Mouse (Mus musculus): ENCODE results near the gene Thbd. TPM values are rescaled to one million over a fixed set of nuclear protein-coding genes. Genes with fewer than 3 reads are reported as not detected.

Gene Thbd
- polyA plus RNA-seq, 1 experiment: 550 TPM

GRCm38 (mm10) chr2:148406971-148407869 lies 768 bp downstream of the Thbd start:
- peak; percentile 50 for DNase-seq
- 0 out of 2 replicates have a peak, but pooled peaks cover under 1% of the 10 kb centered on the region for H3K4me1 ChIP-seq (ENCODE audit: control insufficient read depth, insufficient read depth, low read length)
- WGBS: 2% methylated on average over 55 of the region's 55 CpGs
- TF ChIP-seq POLR2A (IDR thresholded peaks at IDR 0.05; ENCODE audit: borderline replicate concordance, extremely low read depth, low read depth, low read length) (peak; percentile 39; the same call in 1 of the 2 replicates), CTCF (IDR thresholded peaks at IDR 0.05; ENCODE audit: insufficient read depth, low read length) (no peak)
- H3K4me3 ChIP-seq (replicated peaks; ENCODE audit: extremely low read depth, low read depth, low read length): peak overlapping the region; percentile 88

- Histone ChIP-seq H3K4me1 (ENCODE audit: control insufficient read depth, insufficient read depth, low read length) (0 out of 2 replicates have a peak, but pooled peaks cover 2% of the 10 kb centered on the region), H3K4me3 (replicated peaks; ENCODE audit: extremely low read depth, low read depth, low read length) (peak overlapping the region; percentile 88)
- WGBS: 10% methylated on average over 34 of the region's 34 CpGs
- TF ChIP-seq CTCF (IDR thresholded peaks at IDR 0.05; ENCODE audit: insufficient read depth, low read length) (peak; percentile 29; the same call in 1 of the 2 replicates), POLR2A (IDR thresholded peaks at IDR 0.05; ENCODE audit: borderline replicate concordance, extremely low read depth, low read depth, low read length) (peak; percentile 51; the same call in 1 of the 2 replicates)
- peak; percentile 58 for DNase-seq
Observed at GRCm38 (mm10) chr2:148406160-148406970, 1.6 kb downstream of the Thbd start.

DNA sequence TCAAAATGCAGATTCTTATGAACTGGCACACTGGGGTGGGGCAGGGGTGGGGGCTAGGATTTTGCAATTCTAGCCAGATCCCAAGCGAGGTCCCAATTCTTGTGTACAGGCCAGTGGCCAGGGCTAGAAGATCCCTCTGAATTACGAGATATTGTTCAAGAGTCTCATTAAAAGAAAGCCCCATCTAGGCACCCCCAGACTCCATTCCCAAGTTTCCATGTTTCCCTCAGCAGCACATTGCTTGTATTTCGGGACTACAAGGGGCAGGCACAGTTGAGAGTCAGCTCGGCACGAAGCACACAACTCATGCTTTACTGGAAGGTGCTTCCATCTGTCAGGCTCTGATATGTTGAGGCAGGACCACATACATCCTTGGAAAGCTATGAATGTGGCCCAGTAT lies 3.1 kb downstream of the Thbd start:
- no peak for DNase-seq
- Histone ChIP-seq H3K4me3 (replicated peaks; ENCODE audit: extremely low read depth, low read depth, low read length) (peak overlapping the region; percentile 88), H3K4me1 (ENCODE audit: control insufficient read depth, insufficient read depth, low read length) (0 out of 2 replicates have a peak, but pooled peaks cover 2% of the 10 kb centered on the region)
- 35% methylated on average over 5 of the region's 5 CpGs for WGBS
- TF ChIP-seq POLR2A (IDR thresholded peaks at IDR 0.05; ENCODE audit: borderline replicate concordance, extremely low read depth, low read depth, low read length): no peak
- TF ChIP-seq CTCF (IDR thresholded peaks at IDR 0.05; ENCODE audit: insufficient read depth, low read length): no peak

DNA sequence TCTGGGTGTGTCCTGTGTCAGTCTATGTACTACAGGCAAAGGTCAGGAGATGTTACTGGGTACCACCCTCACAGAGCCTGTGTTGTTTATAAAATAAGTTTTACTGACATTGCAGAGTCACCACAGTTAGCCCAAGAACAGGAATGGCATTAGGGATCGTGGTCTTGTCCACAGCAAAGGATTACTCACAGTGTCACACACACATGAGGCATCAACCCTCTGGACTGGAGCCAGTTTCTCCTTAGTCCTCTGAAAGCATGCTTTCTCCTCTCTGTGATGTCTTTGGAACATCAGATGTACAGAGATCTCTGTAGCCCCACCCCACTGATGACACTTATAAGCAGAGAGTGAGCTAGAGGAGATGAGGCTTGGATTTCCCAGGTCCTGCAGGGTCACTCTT lies 5.8 kb downstream of the Thbd start:
- DNase-seq: no peak
- H3K4me3 ChIP-seq (replicated peaks; ENCODE audit: extremely low read depth, low read depth, low read length): peak overlapping the region; percentile 48
- WGBS: 24% methylated on average over 1 of the region's 1 CpGs
- TF ChIP-seq CTCF (IDR thresholded peaks at IDR 0.05; ENCODE audit: insufficient read depth, low read length) (no peak), POLR2A (IDR thresholded peaks at IDR 0.05; ENCODE audit: borderline replicate concordance, extremely low read depth, low read depth, low read length) (no peak)
- H3K4me1 ChIP-seq (ENCODE audit: control insufficient read depth, insufficient read depth, low read length): peaks cover 12% of the 10 kb centered on the region; the same call in 1 of the 2 replicates

GRCm38 (mm10) chr2:148398901-148399685 lies 8.9 kb downstream of the Thbd start:
- peaks cover 19% of the 10 kb centered on the region for H3K4me1 ChIP-seq (ENCODE audit: control insufficient read depth, insufficient read depth, low read length)
- no peak overlapping the region for H3K4me3 ChIP-seq (replicated peaks; ENCODE audit: extremely low read depth, low read depth, low read length)
- TF ChIP-seq CTCF (IDR thresholded peaks at IDR 0.05; ENCODE audit: insufficient read depth, low read length) (no peak), POLR2A (IDR thresholded peaks at IDR 0.05; ENCODE audit: borderline replicate concordance, extremely low read depth, low read depth, low read length) (no peak)
- WGBS: 78% methylated on average over 5 of the region's 5 CpGs
- no peak for DNase-seq

DNA sequence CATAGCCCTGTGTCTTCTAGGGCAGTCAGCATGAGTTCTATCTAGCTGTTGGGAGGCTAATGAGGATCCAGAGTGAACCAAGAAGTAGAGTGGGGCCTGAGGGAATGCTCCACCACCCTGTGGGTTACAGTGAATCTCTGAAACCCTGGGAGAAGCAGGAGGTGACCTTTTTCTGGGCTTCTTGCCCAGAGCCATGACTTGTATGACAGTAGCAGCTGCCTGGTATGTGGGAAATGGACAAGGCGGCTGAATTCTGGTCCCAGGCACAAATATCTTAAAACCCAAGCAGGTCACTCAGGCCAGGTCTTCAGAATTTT lies 10.2 kb downstream of the Thbd start:
- H3K4me3 ChIP-seq (replicated peaks; ENCODE audit: extremely low read depth, low read depth, low read length): no peak overlapping the region
- no peak for TF ChIP-seq POLR2A (IDR thresholded peaks at IDR 0.05; ENCODE audit: borderline replicate concordance, extremely low read depth, low read depth, low read length)
- TF ChIP-seq CTCF (IDR thresholded peaks at IDR 0.05; ENCODE audit: insufficient read depth, low read length): no peak
- WGBS: 42% methylated on average over 1 of the region's 1 CpGs
- H3K4me1 ChIP-seq (ENCODE audit: control insufficient read depth, insufficient read depth, low read length): peaks cover 24% of the 10 kb centered on the region
- no peak for DNase-seq

- TF ChIP-seq POLR2A (IDR thresholded peaks at IDR 0.05; ENCODE audit: borderline replicate concordance, extremely low read depth, low read depth, low read length) (no peak), CTCF (IDR thresholded peaks at IDR 0.05; ENCODE audit: insufficient read depth, low read length) (no peak)
- H3K4me1 ChIP-seq (ENCODE audit: control insufficient read depth, insufficient read depth, low read length): peaks cover 23% of the 10 kb centered on the region
Observed at GRCm38 (mm10) chr2:148397015-148397783, 10.8 kb downstream of the Thbd start.

DNA sequence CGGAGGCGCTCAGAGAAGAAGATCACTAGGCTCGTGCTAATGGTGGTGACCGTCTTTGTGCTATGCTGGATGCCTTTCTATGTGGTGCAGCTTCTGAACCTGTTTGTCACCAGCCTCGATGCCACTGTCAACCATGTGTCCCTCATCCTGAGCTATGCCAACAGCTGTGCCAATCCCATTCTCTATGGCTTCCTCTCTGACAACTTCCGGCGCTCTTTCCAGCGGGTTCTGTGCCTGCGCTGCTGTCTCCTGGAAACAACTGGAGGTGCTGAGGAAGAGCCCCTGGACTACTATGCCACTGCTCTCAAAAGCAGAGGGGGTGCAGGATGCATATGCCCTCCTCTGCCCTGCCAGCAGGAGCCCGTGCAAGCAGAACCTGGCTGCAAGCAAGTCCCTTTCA lies 11.8 kb downstream of the Thbd start:
- H3K4me3 ChIP-seq (replicated peaks; ENCODE audit: extremely low read depth, low read depth, low read length): no peak overlapping the region
- 58% methylated on average over 10 of the region's 10 CpGs for WGBS
- TF ChIP-seq CTCF (IDR thresholded peaks at IDR 0.05; ENCODE audit: insufficient read depth, low read length) (no peak), POLR2A (IDR thresholded peaks at IDR 0.05; ENCODE audit: borderline replicate concordance, extremely low read depth, low read depth, low read length) (no peak)
- no peak for DNase-seq
- peaks cover 22% of the 10 kb centered on the region for H3K4me1 ChIP-seq (ENCODE audit: control insufficient read depth, insufficient read depth, low read length)

More at GRCm38 (mm10) chr2:148397015-148397783, 10.8 kb downstream of the Thbd start:
- no peak overlapping the region for H3K4me3 ChIP-seq (replicated peaks; ENCODE audit: extremely low read depth, low read depth, low read length)
- DNase-seq: no peak
- WGBS: 24% methylated on average over 11 of the region's 11 CpGs

Measured in lung, adult 2 months (tissue).